Comparison of ENCODE assay signal across 26 mouse cellular contexts in genomic region chr2:17986694-17987093, GRCm38 (mm10). TPM values are rescaled to one million over a fixed set of nuclear protein-coding genes. Genes with fewer than 3 reads are reported as not detected.
"Had no signal": no experiment of that assay in that cellular context is flagged by ENCODE, and none has a peak within 500 bp of the region (broad histone marks: within the 10 kb centered on the region; RNA-seq: fewer than 3 reads in every experiment).

No protein-coding gene starts in this region.

- H3K36me3 ChIP-seq: liver, embryonic 15.5 days; lung, embryonic 15.5 days; midbrain, embryonic 12.5 days; midbrain, embryonic 15.5 days; neural tube, embryonic 12.5 days had no signal

- H3K9me3 ChIP-seq: liver, embryonic 15.5 days; lung, embryonic 15.5 days; midbrain, embryonic 15.5 days had no signal

- H3K9ac ChIP-seq: liver, embryonic 15.5 days; liver, postnatal 0 days; lung, embryonic 15.5 days; midbrain, embryonic 12.5 days; midbrain, embryonic 15.5 days; neural tube, embryonic 12.5 days had no signal

- H3K27me3 ChIP-seq: liver, embryonic 15.5 days; lung, embryonic 15.5 days; megakaryocyte, embryonic 14.5 days; midbrain, embryonic 12.5 days; midbrain, embryonic 15.5 days; neural tube, embryonic 12.5 days had no signal

- H3K4me3 ChIP-seq: liver, embryonic 15.5 days; lung, embryonic 15.5 days; megakaryocyte, embryonic 14.5 days; midbrain, embryonic 12.5 days; midbrain, embryonic 15.5 days; neural tube, embryonic 12.5 days had no signal

- ATAC-seq: liver, postnatal 0 days; lung, postnatal 0 days; midbrain, embryonic 15.5 days had no signal

- H3K4me2 ChIP-seq: liver, embryonic 15.5 days; lung, embryonic 15.5 days; midbrain, embryonic 12.5 days; midbrain, embryonic 15.5 days; neural tube, embryonic 12.5 days had no signal

- DNase-seq: liver, postnatal 0 days; lung, adult 2 months; lung, postnatal 14 days; lung, postnatal 36 days; retina, postnatal 1 day; right cerebral cortex, adult 18-20 months; right cerebral cortex, postnatal 25 days; right cerebral cortex, postnatal 4 days; spleen, adult 18-20 months; thymus, adult 18-20 months; thymus, postnatal 14 days; thymus, postnatal 36 days had no signal

- H3K4me1 ChIP-seq: liver, embryonic 15.5 days; lung, embryonic 15.5 days; midbrain, embryonic 12.5 days; midbrain, embryonic 15.5 days; neural tube, embryonic 12.5 days had no signal

- H3K27ac ChIP-seq: liver, embryonic 15.5 days; lung, embryonic 15.5 days; macrophage; midbrain, embryonic 12.5 days; midbrain, embryonic 15.5 days; neural tube, embryonic 12.5 days had no signal

RNA-seq across cellular contexts. Expression of gene H2al2a, which starts 10.1 kb away (rescaled TPM):
- polyA plus RNA-seq: liver, embryonic 15.5 days; liver, postnatal 0 days; lung, adult 2 months; lung, embryonic 15.5 days; lung, postnatal 0 days; macrophage; midbrain, embryonic 12.5 days; midbrain, embryonic 15.5 days; midbrain, postnatal 0 days; neural tube, embryonic 12.5 days; neural tube, embryonic 14.5 days; small intestine, adult 2 months; stomach, embryonic 14.5 days; stomach, embryonic 16.5 days; thymus, postnatal 0 days had no signal
